Mouse (Mus musculus): Measurements from ENCODE around the gene Gpr137. TPM values are rescaled to one million over a fixed set of nuclear protein-coding genes. Genes with fewer than 3 reads are reported as not detected.

Gpr137 gene
- polyA plus RNA-seq, 1 experiment: 39.9 TPM

GRCm38 (mm10) chr19:6981465-6981864 is 39.2 kb upstream of the Gpr137 start:
- Histone ChIP-seq H3K27me3 (ENCODE audit: control insufficient read depth, insufficient read depth, insufficient read length) (no peaks in the 10 kb centered on the region), H3K4me2 (ENCODE audit: low read depth) (peak overlapping the region; percentile 92), H3K4me3 (peak overlapping the region; percentile 83), H3K36me3 (ENCODE audit: control insufficient read depth, insufficient read depth) (peaks cover 14% of the 10 kb centered on the region), H3ac (ENCODE audit: control insufficient read depth, insufficient read length) (no peak overlapping the region), H3K79me2 (ENCODE audit: control insufficient read depth, insufficient read depth) (peaks cover 36% of the 10 kb centered on the region)
- TF ChIP-seq POLR2AphosphoS2 (IDR thresholded peaks at IDR 0.05; ENCODE audit: insufficient read length, low read depth): peak; percentile 65
- TF ChIP-seq TCF12 (IDR thresholded peaks at IDR 0.05; ENCODE audit: insufficient read depth, poor library complexity, severe bottlenecking): no peak

GRCm38 (mm10) chr19:6980381-6981093 is 38.3 kb upstream of the Gpr137 start, which contains the start of gene Fkbp2:
TSS of gene Fkbp2 (minus strand) at chr19:6980501.
- peak within 1 kb of the TSS; percentile 83 for H3K4me3 ChIP-seq
- peak; percentile 99 for TF ChIP-seq POLR2AphosphoS2 (IDR thresholded peaks at IDR 0.05; ENCODE audit: insufficient read length, low read depth)
- no peak for TF ChIP-seq USF1 (IDR thresholded peaks at IDR 0.05; ENCODE audit: low read depth)
- TF ChIP-seq MYOG (IDR thresholded peaks at IDR 0.05; ENCODE audit: control insufficient read depth in 1 of 3, insufficient read depth in 1 of 3, insufficient read length in 2 of 3, low read depth in 2 of 3): no peak
- TF ChIP-seq CEBPB (IDR thresholded peaks at IDR 0.05; ENCODE audit: insufficient read depth, poor library complexity, severe bottlenecking): no peak
- no peak for TF ChIP-seq MAX (IDR thresholded peaks at IDR 0.05; ENCODE audit: low read depth)
- no peak for TF ChIP-seq TCF12 (IDR thresholded peaks at IDR 0.05; ENCODE audit: insufficient read depth, poor library complexity, severe bottlenecking)
- TF ChIP-seq TCF3 (IDR thresholded peaks at IDR 0.05; ENCODE audit: insufficient read length, low read depth): no peak
- peak; percentile 99 for TF ChIP-seq POLR2A (IDR thresholded peaks at IDR 0.05; ENCODE audit: insufficient read length, low read depth)
- TF ChIP-seq REST (IDR thresholded peaks at IDR 0.05; ENCODE audit: insufficient read depth, insufficient read length): peak; percentile 30
- TF ChIP-seq E2F4 (IDR thresholded peaks at IDR 0.05; ENCODE audit: insufficient read depth): peak; percentile 75
- TF ChIP-seq SRF (IDR thresholded peaks at IDR 0.05; ENCODE audit: control insufficient read depth, insufficient read length, low read depth): peak; percentile 62
- TF ChIP-seq MYOD1 (IDR thresholded peaks at IDR 0.05; ENCODE audit: control insufficient read depth in 1 of 3, insufficient read length in 2 of 3, low read depth in 2 of 3): no peak

GRCm38 (mm10) chr19:6979486-6980380 is 37.5 kb upstream of the Gpr137 start:
- peaks cover 14% of the 10 kb centered on the region for H3K36me3 ChIP-seq (ENCODE audit: control insufficient read depth, insufficient read depth)
- H3K4me3 ChIP-seq: peak overlapping the region; percentile 83
- H3ac ChIP-seq (ENCODE audit: control insufficient read depth, insufficient read length): peak overlapping the region; percentile 50
- peaks cover 46% of the 10 kb centered on the region for H3K79me2 ChIP-seq (ENCODE audit: control insufficient read depth, insufficient read depth)
- peak overlapping the region; percentile 100 for H3K4me2 ChIP-seq (ENCODE audit: low read depth)
- no peaks in the 10 kb centered on the region for H3K27me3 ChIP-seq (ENCODE audit: control insufficient read depth, insufficient read depth, insufficient read length)
- TF ChIP-seq MYOD1 (IDR thresholded peaks at IDR 0.05; ENCODE audit: control insufficient read depth in 1 of 3, insufficient read length in 2 of 3, low read depth in 2 of 3) (peak in 2 of 3 experiments; percentile 58 to 72), MYOG (IDR thresholded peaks at IDR 0.05; ENCODE audit: control insufficient read depth in 1 of 3, insufficient read depth in 1 of 3, insufficient read length in 2 of 3, low read depth in 2 of 3) (peak; percentile 22 to 69 (median 46)), POLR2AphosphoS2 (IDR thresholded peaks at IDR 0.05; ENCODE audit: insufficient read length, low read depth) (peak; percentile 85), TCF12 (IDR thresholded peaks at IDR 0.05; ENCODE audit: insufficient read depth, poor library complexity, severe bottlenecking) (no peak), SRF (IDR thresholded peaks at IDR 0.05; ENCODE audit: control insufficient read depth, insufficient read length, low read depth) (no peak), USF1 (IDR thresholded peaks at IDR 0.05; ENCODE audit: low read depth) (no peak), POLR2A (IDR thresholded peaks at IDR 0.05; ENCODE audit: insufficient read length, low read depth) (peak; percentile 62), TCF3 (IDR thresholded peaks at IDR 0.05; ENCODE audit: insufficient read length, low read depth) (peak; percentile 10)

More at GRCm38 (mm10) chr19:6980381-6981093, 38.3 kb upstream of the Gpr137 start, which contains the start of gene Fkbp2:
- H3ac ChIP-seq (ENCODE audit: control insufficient read depth, insufficient read length): peak within 1 kb of the TSS; percentile 50
- peak within 1 kb of the TSS; percentile 100 for H3K4me2 ChIP-seq (ENCODE audit: low read depth)
- peaks cover 14% of the 10 kb centered on the region for H3K36me3 ChIP-seq (ENCODE audit: control insufficient read depth, insufficient read depth)
- H3K79me2 ChIP-seq (ENCODE audit: control insufficient read depth, insufficient read depth): peaks cover 44% of the 10 kb centered on the region
- no peaks in the 10 kb centered on the region for H3K27me3 ChIP-seq (ENCODE audit: control insufficient read depth, insufficient read depth, insufficient read length)

GRCm38 (mm10) chr19:6979001-6979479 is 36.8 kb upstream of the Gpr137 start:
- Histone ChIP-seq H3K4me3 (peak overlapping the region; percentile 83), H3K4me2 (ENCODE audit: low read depth) (peak overlapping the region; percentile 100), H3ac (ENCODE audit: control insufficient read depth, insufficient read length) (peak overlapping the region; percentile 50), H3K36me3 (ENCODE audit: control insufficient read depth, insufficient read depth) (peaks cover 11% of the 10 kb centered on the region), H3K79me2 (ENCODE audit: control insufficient read depth, insufficient read depth) (peaks cover 46% of the 10 kb centered on the region), H3K27me3 (ENCODE audit: control insufficient read depth, insufficient read depth, insufficient read length) (no peaks in the 10 kb centered on the region)
- TF ChIP-seq POLR2AphosphoS2 (IDR thresholded peaks at IDR 0.05; ENCODE audit: insufficient read length, low read depth) (peak; percentile 89), MAX (IDR thresholded peaks at IDR 0.05; ENCODE audit: low read depth) (no peak)

- no peak for TF ChIP-seq TCF12 (IDR thresholded peaks at IDR 0.05; ENCODE audit: insufficient read depth, poor library complexity, severe bottlenecking)
- no peak for TF ChIP-seq POLR2A (IDR thresholded peaks at IDR 0.05; ENCODE audit: insufficient read length, low read depth)
- TF ChIP-seq SRF (IDR thresholded peaks at IDR 0.05; ENCODE audit: control insufficient read depth, insufficient read length, low read depth): no peak
- no peak for TF ChIP-seq POLR2AphosphoS2 (IDR thresholded peaks at IDR 0.05; ENCODE audit: insufficient read length, low read depth)
- no peak for TF ChIP-seq CEBPB (IDR thresholded peaks at IDR 0.05; ENCODE audit: insufficient read depth, poor library complexity, severe bottlenecking)
- no peak for TF ChIP-seq REST (IDR thresholded peaks at IDR 0.05; ENCODE audit: insufficient read depth, insufficient read length)
- no peak for TF ChIP-seq MAX (IDR thresholded peaks at IDR 0.05; ENCODE audit: low read depth)
- TF ChIP-seq USF1 (IDR thresholded peaks at IDR 0.05; ENCODE audit: low read depth): no peak
- TF ChIP-seq MYOG (IDR thresholded peaks at IDR 0.05; ENCODE audit: control insufficient read depth in 1 of 3, insufficient read depth in 1 of 3, insufficient read length in 2 of 3, low read depth in 2 of 3): no peak
- TF ChIP-seq MYOD1 (IDR thresholded peaks at IDR 0.05; ENCODE audit: control insufficient read depth in 1 of 3, insufficient read length in 2 of 3, low read depth in 2 of 3): no peak
- TF ChIP-seq TCF3 (IDR thresholded peaks at IDR 0.05; ENCODE audit: insufficient read length, low read depth): no peak
- TF ChIP-seq E2F4 (IDR thresholded peaks at IDR 0.05; ENCODE audit: insufficient read depth): no peak
- peaks cover 46% of the 10 kb centered on the region for H3K79me2 ChIP-seq (ENCODE audit: control insufficient read depth, insufficient read depth)
- peak overlapping the region; percentile 100 for H3K4me2 ChIP-seq (ENCODE audit: low read depth)
- peaks cover 7% of the 10 kb centered on the region for H3K36me3 ChIP-seq (ENCODE audit: control insufficient read depth, insufficient read depth)
- H3K4me3 ChIP-seq: peak overlapping the region; percentile 83
- no peak overlapping the region for H3ac ChIP-seq (ENCODE audit: control insufficient read depth, insufficient read length)
- H3K27me3 ChIP-seq (ENCODE audit: control insufficient read depth, insufficient read depth, insufficient read length): no peaks in the 10 kb centered on the region
Measured at GRCm38 (mm10) chr19:6978639-6978974, 36.3 kb upstream of the Gpr137 start.

Data from myocyte (in vitro differentiated cells).